Mouse (Mus musculus) testis, adult 2 months (tissue): Measurements from ENCODE around the gene Rbm33.

Experiments
- CTCF ChIP-seq: fragments of 200-500 bp; IDR thresholded peaks from 2 replicates; pipeline ENCODE4 v1.5.1; 2012; ENCODE audit warnings: low read depth, mild to moderate bottlenecking, inconsistent platforms, low read length, moderate library complexity; ENCODE audit not compliant: control insufficient read depth, insufficient read depth, insufficient replicate concordance
- POLR2A ChIP-seq: fragments of 200-500 bp; IDR thresholded peaks from 2 replicates; pipeline ENCODE4 v1.6.1; 2012; ENCODE audit warnings: low read depth, mild to moderate bottlenecking, inconsistent platforms, low read length, moderate library complexity; ENCODE audit not compliant: control insufficient read depth

GRCm38 (mm10) chr5:28351857-28352513 lies 35.1 kb downstream of the Rbm33 start:
- TF ChIP-seq POLR2A (no peak), CTCF (no peak)
